Comparison of ENCODE assay signal across 14 mouse cellular contexts in genomic region chr9:41011512-41012436, GRCm38 (mm10). TPM values are rescaled to one million over a fixed set of nuclear protein-coding genes. Genes with fewer than 3 reads are reported as not detected.
DNase-seq lines count a peak whose midpoint lies in the region; ATAC-seq and TF ChIP-seq lines count a peak whose summit lies in the region.
"Had no signal": no experiment of that assay in that cellular context is flagged by ENCODE, and none has a peak within 500 bp of the region (broad histone marks: within the 10 kb centered on the region; RNA-seq: fewer than 3 reads in every experiment).

No protein-coding gene starts in this region.

- 0 out of 2 replicates have a peak overlapping the region, but pooled peaks have one; percentile 6 for H3K4me3 ChIP-seq in forebrain, embryonic 13.5 days
- no peak overlapping the region for H3K4me3 ChIP-seq in hindbrain, postnatal 0 days (ENCODE audit: low read length)
- no peak overlapping the region for H3K4me3 ChIP-seq in neural tube, embryonic 12.5 days
- H3K4me3 ChIP-seq: embryonic facial prominence, embryonic 12.5 days; limb, embryonic 10.5 days had no signal

- no peaks in the 10 kb centered on the region for H3K36me3 ChIP-seq in forebrain, embryonic 13.5 days (ENCODE audit: poor library complexity, severe bottlenecking)
- H3K36me3 ChIP-seq in hindbrain, postnatal 0 days (ENCODE audit: insufficient read depth, low read length) = peaks cover 4% of the 10 kb centered on the region; the same call in 1 of the 2 replicates
- no peaks in the 10 kb centered on the region for H3K36me3 ChIP-seq in neural tube, embryonic 12.5 days
- H3K36me3 ChIP-seq: embryonic facial prominence, embryonic 12.5 days; limb, embryonic 10.5 days had no signal

- 6% methylated on average over 13 of the region's 13 CpGs for WGBS in forebrain, embryonic 13.5 days
- 19% methylated on average over 13 of the region's 13 CpGs for WGBS in hindbrain, postnatal 0 days
- 31% methylated on average over 13 of the region's 13 CpGs for WGBS in neural tube, embryonic 12.5 days

- peaks cover 57% of the 10 kb centered on the region for H3K4me1 ChIP-seq in forebrain, embryonic 13.5 days
- peaks cover 6% of the 10 kb centered on the region; the same call in 1 of the 2 replicates for H3K4me1 ChIP-seq in hindbrain, postnatal 0 days (ENCODE audit: insufficient read depth, low read length)
- peaks cover 26% of the 10 kb centered on the region for H3K4me1 ChIP-seq in neural tube, embryonic 12.5 days
- H3K4me1 ChIP-seq: embryonic facial prominence, embryonic 12.5 days had no signal

- ATAC-seq in forebrain, embryonic 13.5 days = peak; percentile 93
- peak; percentile 92 for ATAC-seq in hindbrain, postnatal 0 days
- ATAC-seq in neural tube, embryonic 12.5 days (ENCODE audit: low FRiP score, low read depth) = peak; percentile 92
- ATAC-seq: activated CD4-positive, CD25-positive, alpha-beta regulatory T cell, adult 4 months had no signal

- no peak for TF ChIP-seq CTCF in hindbrain, postnatal 0 days (IDR thresholded peaks at IDR 0.05; ENCODE audit: low read depth)

- no peaks in the 10 kb centered on the region for H3K9me3 ChIP-seq in forebrain, embryonic 13.5 days (replicated peaks)
- no peaks in the 10 kb centered on the region for H3K9me3 ChIP-seq in hindbrain, postnatal 0 days (ENCODE audit: low read length)
- no peaks in the 10 kb centered on the region for H3K9me3 ChIP-seq in neural tube, embryonic 12.5 days
- H3K9me3 ChIP-seq: embryonic facial prominence, embryonic 12.5 days; limb, embryonic 10.5 days had no signal

- no peaks in the 10 kb centered on the region for H3K27me3 ChIP-seq in forebrain, embryonic 13.5 days
- no peaks in the 10 kb centered on the region for H3K27me3 ChIP-seq in hindbrain, postnatal 0 days (ENCODE audit: insufficient read depth, low read length)
- no peaks in the 10 kb centered on the region for H3K27me3 ChIP-seq in neural tube, embryonic 12.5 days (replicated peaks)
- H3K27me3 ChIP-seq: embryonic facial prominence, embryonic 12.5 days had no signal

- H3K9ac ChIP-seq in forebrain, embryonic 13.5 days = no peak overlapping the region
- H3K9ac ChIP-seq in hindbrain, postnatal 0 days (replicated peaks; ENCODE audit: low read length) = no peak overlapping the region
- H3K9ac ChIP-seq in neural tube, embryonic 12.5 days = peak overlapping the region; percentile 18; the same call in 1 of the 2 replicates
- H3K9ac ChIP-seq: embryonic facial prominence, embryonic 12.5 days had no signal

- DNase-seq in brain, embryonic 18.5 days (ENCODE audit: low read depth, low spot score) = peak; percentile 69
- DNase-seq in hindbrain, postnatal 0 days (ENCODE audit: low spot score) = peak; percentile 76
- DNase-seq in gastrocnemius, postnatal 4 days (ENCODE audit: low spot score in 2 of 2) = no peak
- DNase-seq in adrenal gland, postnatal 4 days (ENCODE audit: low spot score in 2 of 2) = no peak
- DNase-seq in kidney, postnatal 14 days = no peak
- DNase-seq: gastrocnemius, postnatal 25 days; heart, postnatal 14 days; lung, adult 18-20 months had no signal

- H3K4me2 ChIP-seq in forebrain, embryonic 13.5 days = peak overlapping the region; percentile 40
- H3K4me2 ChIP-seq in hindbrain, postnatal 0 days (ENCODE audit: low read depth, low read length) = no peak overlapping the region
- peak overlapping the region; percentile 35; the same call in 1 of the 2 replicates for H3K4me2 ChIP-seq in neural tube, embryonic 12.5 days (replicated peaks)
- H3K4me2 ChIP-seq: embryonic facial prominence, embryonic 12.5 days had no signal

- peak overlapping the region; percentile 87 for H3K27ac ChIP-seq in forebrain, embryonic 13.5 days
- H3K27ac ChIP-seq in hindbrain, postnatal 0 days = peak overlapping the region; percentile 83
- peak overlapping the region; percentile 82 for H3K27ac ChIP-seq in neural tube, embryonic 12.5 days
- H3K27ac ChIP-seq: embryonic facial prominence, embryonic 12.5 days; kidney, postnatal 0 days; limb, embryonic 10.5 days had no signal

RNA-seq across cellular contexts. Expression of gene Crtam, which starts 7.3 kb away (rescaled TPM):
- not detected in 2 replicates for polyA plus RNA-seq in forebrain, embryonic 13.5 days (2015; fragmentation: Nextera tagmentation; extraction: Ambion mirVana)
- total RNA-seq in hindbrain, postnatal 0 days (2014; rRNA removed) = 0.04 and 0.42 TPM in 2 replicates
- 0.21 and 0.52 TPM in 2 replicates for polyA plus RNA-seq in hindbrain, postnatal 0 days (2015; fragmentation: Nextera tagmentation; extraction: Ambion mirVana)
- 0.18 TPM in 1 of 2 replicates, not detected in the other for polyA plus RNA-seq in neural tube, embryonic 12.5 days (2016; fragmentation: Nextera tagmentation; extraction: Ambion mirVana)
- under 1 TPM; 0.10 to 0.29 TPM for total RNA-seq in gastrocnemius, postnatal 4 days (2021)
- under 1 TPM; 0.53 to 0.54 TPM for total RNA-seq in adrenal gland, postnatal 4 days (2021)
- total RNA-seq: gastrocnemius, postnatal 25 days had no signal

RNA-seq across cellular contexts. Expression of gene Jhy, which starts 47.9 kb away (rescaled TPM):
- 0.48 and 0.57 TPM in 2 replicates for polyA plus RNA-seq in forebrain, embryonic 13.5 days (2015; fragmentation: Nextera tagmentation; extraction: Ambion mirVana)
- total RNA-seq in hindbrain, postnatal 0 days (2014; rRNA removed) = 0.90 and 0.99 TPM in 2 replicates
- polyA plus RNA-seq in hindbrain, postnatal 0 days (2015; fragmentation: Nextera tagmentation; extraction: Ambion mirVana) = 1.1 and 1.8 TPM in 2 replicates
- polyA plus RNA-seq in neural tube, embryonic 12.5 days (2016; fragmentation: Nextera tagmentation; extraction: Ambion mirVana) = 0.98 and 1.1 TPM in 2 replicates
- not detected for total RNA-seq in gastrocnemius, postnatal 4 days (2021)
- under 1 TPM; 0.23 to 0.25 TPM for total RNA-seq in adrenal gland, postnatal 4 days (2021)
- total RNA-seq: gastrocnemius, postnatal 25 days; heart, postnatal 14 days had no signal
- polyA plus RNA-seq: activated CD4-positive, CD25-positive, alpha-beta regulatory T cell, adult 4 months had no signal

Comparison
In these comparisons a context has a peak if more than half of its experiments do, and no peak if none do; other contexts are left out.
1. DNase-seq: peak in brain, embryonic 18.5 days (single experiment) and hindbrain, postnatal 0 days (single experiment); none in gastrocnemius, postnatal 4 days (0 of 2), adrenal gland, postnatal 4 days (0 of 2) and kidney, postnatal 14 days (single experiment).
2. Peak in every context shown above with its lines, with median percentiles within 50 percentile points of each other: ATAC-seq and H3K27ac ChIP-seq.